Mouse (Mus musculus): Measurements from ENCODE around the gene Mkrn2os. TPM values are rescaled to one million over a fixed set of nuclear protein-coding genes. Genes with fewer than 3 reads are reported as not detected.

The Mkrn2os gene
- total and polyA plus RNA-seq, 2 experiments from 2014 or later, result 0.37 TPM; not detected in 1

DNA sequence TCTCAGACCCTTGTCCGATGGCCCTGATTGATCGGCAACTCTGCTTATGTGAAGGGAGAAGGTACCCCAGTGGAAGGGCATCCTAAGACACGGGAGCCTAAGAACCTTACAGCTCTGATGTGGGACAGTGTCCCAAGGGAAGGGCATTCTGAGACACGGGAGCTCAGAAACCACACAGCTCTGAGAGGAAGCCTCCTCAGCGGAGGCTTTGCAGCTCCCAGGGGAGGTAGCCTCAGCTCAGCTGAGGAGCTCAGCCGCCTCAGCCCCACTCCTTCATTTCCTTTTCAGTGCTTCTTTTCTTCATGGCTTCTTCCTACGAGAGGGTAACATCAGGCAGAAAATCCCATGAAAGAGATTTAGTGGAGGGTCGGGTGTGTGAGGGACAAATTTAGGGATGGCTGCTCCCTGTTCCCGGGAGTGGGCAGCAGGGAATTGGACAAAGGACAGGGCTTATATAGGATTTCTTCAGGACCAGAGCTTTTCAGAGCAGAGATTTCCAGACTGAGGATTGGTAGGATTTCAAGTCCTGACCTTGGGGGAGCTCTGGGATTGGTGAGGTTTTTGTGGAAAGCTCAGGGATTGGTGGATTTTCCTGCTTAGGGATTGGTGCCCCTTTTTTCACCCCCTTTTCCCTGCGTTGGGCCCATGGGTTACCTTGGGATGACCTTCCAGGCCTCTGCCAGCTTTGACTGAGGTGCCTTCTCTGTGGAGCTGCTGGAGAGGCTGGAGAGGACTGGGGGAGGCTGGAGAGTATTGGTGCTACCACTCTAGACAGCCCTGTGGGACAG, 9.9 kb downstream of the Mkrn2os start:
- Histone ChIP-seq H3K9ac (replicated peaks; ENCODE audit: low read depth, low read length) (no peak overlapping the region), H3K27ac (ENCODE audit: low read depth) (no peak overlapping the region), H3K4me3 (ENCODE audit: low read depth, low read length) (no peak overlapping the region), H3K9me3 (replicated peaks; ENCODE audit: control insufficient read depth, low read length) (no peaks in the 10 kb centered on the region), H3K36me3 (replicated peaks; ENCODE audit: control insufficient read depth, insufficient read depth, low read length) (peaks cover 19% of the 10 kb centered on the region), H3K4me2 (ENCODE audit: low read depth, low read length) (no peak overlapping the region), H3K27me3 (ENCODE audit: control insufficient read depth, insufficient read depth, low read length) (no peaks in the 10 kb centered on the region), H3K4me1 (ENCODE audit: control insufficient read depth, insufficient read depth) (0 out of 2 replicates have a peak, but pooled peaks cover 3% of the 10 kb centered on the region)
- DNase-seq (ENCODE audit: low spot score), result no peak
- WGBS, result 76% methylated on average over 10 of the region's 10 CpGs
- no peak for TF ChIP-seq CTCF (IDR thresholded peaks at IDR 0.05; ENCODE audit: low read depth)
- TF ChIP-seq EP300 (IDR thresholded peaks at IDR 0.05; ENCODE audit: low read depth), result no peak
- ATAC-seq (ENCODE audit: insufficient read depth, low read depth), result no peak

- TF ChIP-seq EP300 (IDR thresholded peaks at IDR 0.05; ENCODE audit: low read depth) (no peak), CTCF (IDR thresholded peaks at IDR 0.05; ENCODE audit: low read depth) (no peak)
- Histone ChIP-seq H3K27ac (ENCODE audit: low read depth) (no peak overlapping the region), H3K36me3 (replicated peaks; ENCODE audit: control insufficient read depth, insufficient read depth, low read length) (peaks cover 36% of the 10 kb centered on the region), H3K9ac (replicated peaks; ENCODE audit: low read depth, low read length) (no peak overlapping the region), H3K9me3 (replicated peaks; ENCODE audit: control insufficient read depth, low read length) (no peaks in the 10 kb centered on the region), H3K27me3 (ENCODE audit: control insufficient read depth, insufficient read depth, low read length) (no peaks in the 10 kb centered on the region), H3K4me3 (ENCODE audit: low read depth, low read length) (no peak overlapping the region), H3K4me2 (ENCODE audit: low read depth, low read length) (no peak overlapping the region), H3K4me1 (ENCODE audit: control insufficient read depth, insufficient read depth) (no peaks in the 10 kb centered on the region)
- no peak for DNase-seq (ENCODE audit: low spot score)
- 78% methylated on average over 3 of the region's 3 CpGs for WGBS
- ATAC-seq (ENCODE audit: insufficient read depth, low read depth), result no peak
Measured at GRCm38 (mm10) chr6:115580810-115581209, 11.6 kb downstream of the Mkrn2os start.

DNA sequence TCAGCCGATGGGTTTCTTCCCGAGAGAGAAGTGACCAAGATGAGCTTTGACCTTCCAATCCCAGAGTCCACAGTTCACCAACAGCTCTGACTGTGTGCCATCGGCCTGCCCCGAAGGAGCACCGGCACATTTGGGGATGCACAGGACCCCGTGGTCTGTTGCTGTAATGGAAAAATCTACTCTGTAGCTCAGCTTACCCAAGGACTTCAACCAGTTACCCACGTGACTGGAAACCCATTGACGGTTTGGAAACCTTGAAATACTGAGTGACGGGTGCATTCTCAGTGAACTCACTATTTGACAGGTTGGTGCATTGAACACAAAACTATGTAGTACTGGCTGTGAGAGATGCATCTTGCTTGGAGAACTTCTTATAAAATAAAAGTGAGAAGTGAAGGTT, 14.4 kb downstream of the Mkrn2os start:
- peaks cover 58% of the 10 kb centered on the region for H3K36me3 ChIP-seq (replicated peaks; ENCODE audit: control insufficient read depth, insufficient read depth, low read length)
- no peak overlapping the region for H3K9ac ChIP-seq (replicated peaks; ENCODE audit: low read depth, low read length)
- no peak for ATAC-seq (ENCODE audit: insufficient read depth, low read depth)

GRCm38 (mm10) chr6:115577407-115577806, 15.0 kb downstream of the Mkrn2os start:
- Histone ChIP-seq H3K27ac (ENCODE audit: low read depth) (no peak overlapping the region), H3K4me2 (ENCODE audit: low read depth, low read length) (no peak overlapping the region), H3K27me3 (ENCODE audit: control insufficient read depth, insufficient read depth, low read length) (no peaks in the 10 kb centered on the region), H3K4me3 (ENCODE audit: low read depth, low read length) (no peak overlapping the region), H3K4me1 (ENCODE audit: control insufficient read depth, insufficient read depth) (no peaks in the 10 kb centered on the region), H3K9me3 (replicated peaks; ENCODE audit: control insufficient read depth, low read length) (no peaks in the 10 kb centered on the region), H3K36me3 (replicated peaks; ENCODE audit: control insufficient read depth, insufficient read depth, low read length) (peaks cover 58% of the 10 kb centered on the region), H3K9ac (replicated peaks; ENCODE audit: low read depth, low read length) (no peak overlapping the region)
- no peak for DNase-seq (ENCODE audit: low spot score)
- ATAC-seq (ENCODE audit: insufficient read depth, low read depth), result no peak
- 75% methylated on average over 5 of the region's 5 CpGs for WGBS
- TF ChIP-seq CTCF (IDR thresholded peaks at IDR 0.05; ENCODE audit: low read depth), result no peak
- TF ChIP-seq EP300 (IDR thresholded peaks at IDR 0.05; ENCODE audit: low read depth), result no peak

More for the DNA sequence above, 14.4 kb downstream of the Mkrn2os start:
- 92% methylated on average over 9 of the region's 9 CpGs for WGBS
- no peaks in the 10 kb centered on the region for H3K27me3 ChIP-seq (ENCODE audit: control insufficient read depth, insufficient read depth, low read length)
- TF ChIP-seq CTCF (IDR thresholded peaks at IDR 0.05; ENCODE audit: low read depth) (no peak), EP300 (IDR thresholded peaks at IDR 0.05; ENCODE audit: low read depth) (no peak)
- no peak overlapping the region for H3K4me2 ChIP-seq (ENCODE audit: low read depth, low read length)
- H3K4me3 ChIP-seq (ENCODE audit: low read depth, low read length), result no peak overlapping the region
- DNase-seq (ENCODE audit: low spot score), result no peak
- H3K27ac ChIP-seq (ENCODE audit: low read depth), result no peak overlapping the region
- no peaks in the 10 kb centered on the region for H3K4me1 ChIP-seq (ENCODE audit: control insufficient read depth, insufficient read depth)
- H3K9me3 ChIP-seq (replicated peaks; ENCODE audit: control insufficient read depth, low read length), result no peaks in the 10 kb centered on the region

DNA sequence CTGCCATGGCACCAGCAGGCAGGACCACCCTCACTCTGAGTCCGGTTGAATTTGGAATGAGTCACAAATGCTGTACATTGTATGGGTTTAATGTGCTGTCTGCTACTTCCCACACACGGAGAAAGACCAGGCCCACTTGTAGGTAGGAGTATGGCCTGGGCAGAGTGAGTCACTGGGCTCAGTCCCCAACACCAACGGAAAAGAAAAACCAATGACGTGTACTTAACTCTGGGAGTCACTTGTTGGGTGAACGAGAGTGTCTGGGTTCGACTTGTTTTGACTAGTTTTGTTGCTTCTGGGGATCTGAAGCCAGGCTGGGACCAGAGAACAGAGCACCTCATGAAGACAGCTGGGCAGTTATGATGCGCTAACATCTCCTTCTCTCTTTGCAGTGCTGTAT, 18.2 kb downstream of the Mkrn2os start:
- Histone ChIP-seq H3K36me3 (replicated peaks; ENCODE audit: control insufficient read depth, insufficient read depth, low read length) (peaks cover 64% of the 10 kb centered on the region), H3K4me2 (ENCODE audit: low read depth, low read length) (no peak overlapping the region), H3K9ac (replicated peaks; ENCODE audit: low read depth, low read length) (no peak overlapping the region), H3K27ac (ENCODE audit: low read depth) (no peak overlapping the region), H3K4me1 (ENCODE audit: control insufficient read depth, insufficient read depth) (no peaks in the 10 kb centered on the region), H3K27me3 (ENCODE audit: control insufficient read depth, insufficient read depth, low read length) (no peaks in the 10 kb centered on the region), H3K4me3 (ENCODE audit: low read depth, low read length) (no peak overlapping the region), H3K9me3 (replicated peaks; ENCODE audit: control insufficient read depth, low read length) (no peaks in the 10 kb centered on the region)
- 83% methylated on average over 7 of the region's 7 CpGs for WGBS
- DNase-seq (ENCODE audit: low spot score), result no peak
- ATAC-seq (ENCODE audit: insufficient read depth, low read depth), result no peak
- TF ChIP-seq CTCF (IDR thresholded peaks at IDR 0.05; ENCODE audit: low read depth) (no peak), EP300 (IDR thresholded peaks at IDR 0.05; ENCODE audit: low read depth) (no peak)
